ENCODE assay signal across 9 mouse cellular contexts in the genomic region with DNA sequence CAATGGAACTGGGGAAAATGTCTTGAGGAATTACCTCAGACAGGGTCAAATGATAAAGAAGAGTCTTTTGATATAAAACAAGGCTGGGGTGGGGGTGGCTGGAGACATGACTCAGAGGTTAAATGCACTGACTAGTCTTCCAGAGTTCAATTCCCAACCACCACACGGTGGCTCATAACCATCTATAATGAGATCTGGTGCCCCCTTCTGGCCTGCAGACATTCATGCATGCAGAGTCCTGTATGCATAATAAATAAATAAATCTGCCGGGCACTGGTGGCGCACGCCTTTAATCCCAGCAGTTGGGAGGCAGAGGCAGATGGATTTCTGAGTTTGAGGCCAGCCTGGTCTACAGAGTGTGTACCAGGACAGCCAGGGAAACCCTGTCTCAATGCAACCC. TPM values are rescaled to one million over a fixed set of nuclear protein-coding genes. Genes with fewer than 3 reads are reported as not detected.
A peak's percentile ranks its signal among the peaks of the same experiment; 100 is the strongest.
DNase-seq lines count a peak whose midpoint lies in the region; ATAC-seq and TF ChIP-seq lines count a peak whose summit lies in the region.
"Had no signal": no experiment of that assay in that cellular context is flagged by ENCODE, and none has a peak within 500 bp of the region (broad histone marks: within the 10 kb centered on the region; RNA-seq: fewer than 3 reads in every experiment).

No protein-coding gene starts in this region.

- no peaks in the 10 kb centered on the region; the same call in 1 of the 2 replicates for H3K36me3 ChIP-seq in liver, embryonic 11.5 days (ENCODE audit: control insufficient read depth, insufficient read depth, low read length)
- no peaks in the 10 kb centered on the region for H3K36me3 ChIP-seq in liver, postnatal 0 days (replicated peaks; ENCODE audit: insufficient read depth, low read length)

- H3K4me2 ChIP-seq in liver, embryonic 11.5 days: no peak overlapping the region
- H3K4me2 ChIP-seq in liver, postnatal 0 days (ENCODE audit: low read depth, low read length): no peak overlapping the region

- H3K9ac ChIP-seq in liver, embryonic 11.5 days (ENCODE audit: low read depth, low read length): no peak overlapping the region
- H3K9ac ChIP-seq in liver, postnatal 0 days (replicated peaks): no peak overlapping the region

- TF ChIP-seq CTCF in brain, embryonic 14.5 days (IDR thresholded peaks at IDR 0.05; ENCODE audit: borderline replicate concordance, extremely low read depth, insufficient read depth, insufficient read length): peak; percentile 36; the same call in 1 of the 2 replicates
- TF ChIP-seq CTCF in liver, postnatal 0 days (IDR thresholded peaks at IDR 0.05; ENCODE audit: low read depth): peak; percentile 70

- H3K4me1 ChIP-seq in liver, embryonic 11.5 days (replicated peaks; ENCODE audit: control insufficient read depth, insufficient read depth, low read length): 0 out of 2 replicates have a peak, but pooled peaks cover 3% of the 10 kb centered on the region
- H3K4me1 ChIP-seq in liver, postnatal 0 days (ENCODE audit: insufficient read depth): peaks cover 7% of the 10 kb centered on the region

- DNase-seq in cerebellum, adult 18-20 months: peak; percentile 14 to 27
- no peak for DNase-seq in cerebellum, adult 8-10 months
- peak; percentile 15 for DNase-seq in liver
- DNase-seq in liver, embryonic 11.5 days (ENCODE audit: low spot score): no peak
- DNase-seq in brain, embryonic 14.5 days (ENCODE audit: low read depth): peak; percentile 26
- DNase-seq in liver, postnatal 0 days: peak; percentile 17
- DNase-seq in thymus, postnatal 4 days: peak; percentile 60
- no peak for DNase-seq in layer of hippocampus, postnatal 14 days (ENCODE audit: low spot score in 2 of 2)

- no peaks in the 10 kb centered on the region for H3K9me3 ChIP-seq in liver, embryonic 11.5 days (ENCODE audit: control insufficient read depth, low read length)
- no peaks in the 10 kb centered on the region for H3K9me3 ChIP-seq in liver, postnatal 0 days (ENCODE audit: low read length)

- TF ChIP-seq POLR2A in brain, embryonic 14.5 days (IDR thresholded peaks at IDR 0.05; ENCODE audit: borderline replicate concordance, extremely low read depth, insufficient read depth, insufficient read length, poor library complexity, severe bottlenecking): no peak

- 61% methylated on average over 4 of the region's 4 CpGs for WGBS in liver, embryonic 11.5 days
- 57% methylated on average over 4 of the region's 4 CpGs for WGBS in liver, postnatal 0 days (ENCODE audit: insufficient replicate concordance)

- no peak overlapping the region for H3K4me3 ChIP-seq in liver, embryonic 11.5 days (ENCODE audit: low read depth, low read length)
- no peak overlapping the region for H3K4me3 ChIP-seq in liver, postnatal 0 days (ENCODE audit: low read depth, low read length)

- TF ChIP-seq EP300 in liver, postnatal 0 days (IDR thresholded peaks at IDR 0.05; ENCODE audit: low read depth): no peak

- H3K27me3 ChIP-seq in liver, embryonic 11.5 days (replicated peaks; ENCODE audit: control insufficient read depth, insufficient read depth, low read length): no peaks in the 10 kb centered on the region
- H3K27me3 ChIP-seq in liver, postnatal 0 days (ENCODE audit: insufficient read depth, low read length): no peaks in the 10 kb centered on the region
- H3K27me3 ChIP-seq: Patski had no signal

- H3K27ac ChIP-seq in liver, embryonic 11.5 days (ENCODE audit: low read depth, low read length): no peak overlapping the region
- no peak overlapping the region for H3K27ac ChIP-seq in liver, postnatal 0 days (ENCODE audit: low read depth)

- ATAC-seq in liver, embryonic 11.5 days (replicated peaks; ENCODE audit: low FRiP score): no peak
- no peak for ATAC-seq in liver, postnatal 0 days
- ATAC-seq: Patski had no signal

RNA-seq across cellular contexts. Expression of a gene that starts 4.8 kb away (rescaled TPM):
- 14.0 and 17.7 TPM in 2 replicates for polyA plus RNA-seq in liver, embryonic 11.5 days (2014; fragmentation: Nextera tagmentation; extraction: Ambion mirVana)
- polyA plus RNA-seq in brain, embryonic 14.5 days (2012; rRNA removed): 3.0 and 3.6 TPM in 2 replicates
- polyA plus RNA-seq in liver, postnatal 0 days (2015; fragmentation: Nextera tagmentation; extraction: Ambion mirVana): 6.2 and 7.0 TPM in 2 replicates
- total RNA-seq in layer of hippocampus, postnatal 14 days (2021): 1 to 10 TPM; 4.0 to 5.3 TPM

RNA-seq across cellular contexts. Expression of a gene that starts 4.9 kb away (rescaled TPM):
- polyA plus RNA-seq in liver, embryonic 11.5 days (2014; fragmentation: Nextera tagmentation; extraction: Ambion mirVana): 694 and 747 TPM in 2 replicates
- 337 and 373 TPM in 2 replicates for polyA plus RNA-seq in brain, embryonic 14.5 days (2012; rRNA removed)
- 138 and 151 TPM in 2 replicates for polyA plus RNA-seq in liver, postnatal 0 days (2015; fragmentation: Nextera tagmentation; extraction: Ambion mirVana)
- 100 to 1,000 TPM; 191 to 198 TPM for total RNA-seq in layer of hippocampus, postnatal 14 days (2021)

RNA-seq across cellular contexts. Expression of a gene that starts 5.0 kb away (rescaled TPM):
- polyA plus RNA-seq in liver, embryonic 11.5 days (2014; fragmentation: Nextera tagmentation; extraction: Ambion mirVana): 0.31 and 1.4 TPM in 2 replicates
- 0.11 TPM in 1 of 2 replicates, not detected in the other for polyA plus RNA-seq in brain, embryonic 14.5 days (2012; rRNA removed)
- 0.64 and 1.0 TPM in 2 replicates for polyA plus RNA-seq in liver, postnatal 0 days (2015; fragmentation: Nextera tagmentation; extraction: Ambion mirVana)
- not detected for total RNA-seq in layer of hippocampus, postnatal 14 days (2021)

RNA-seq across cellular contexts. Expression of a gene that starts 32.9 kb away (rescaled TPM):
- 111 and 113 TPM in 2 replicates for polyA plus RNA-seq in liver, embryonic 11.5 days (2014; fragmentation: Nextera tagmentation; extraction: Ambion mirVana)
- polyA plus RNA-seq in brain, embryonic 14.5 days (2012; rRNA removed): 65.4 and 74.5 TPM in 2 replicates
- 111 and 114 TPM in 2 replicates for polyA plus RNA-seq in liver, postnatal 0 days (2015; fragmentation: Nextera tagmentation; extraction: Ambion mirVana)
- 10 to 100 TPM; 86.2 to 90.2 TPM for total RNA-seq in layer of hippocampus, postnatal 14 days (2021)

RNA-seq across cellular contexts. Expression of a gene that starts 37.5 kb away (rescaled TPM):
- 16.3 and 19.5 TPM in 2 replicates for polyA plus RNA-seq in liver, embryonic 11.5 days (2014; fragmentation: Nextera tagmentation; extraction: Ambion mirVana)
- polyA plus RNA-seq in brain, embryonic 14.5 days (2012; rRNA removed): 0.45 and 0.73 TPM in 2 replicates
- 6.5 and 7.0 TPM in 2 replicates for polyA plus RNA-seq in liver, postnatal 0 days (2015; fragmentation: Nextera tagmentation; extraction: Ambion mirVana)
- not detected for total RNA-seq in layer of hippocampus, postnatal 14 days (2021)
- polyA plus RNA-seq: Patski had no signal

Comparison
In these comparisons a context has a peak if more than half of its experiments do, and no peak if none do; other contexts are left out.
1. DNase-seq: peak in cerebellum, adult 18-20 months (2 of 2), liver (single experiment), brain, embryonic 14.5 days (single experiment), liver, postnatal 0 days (single experiment) and thymus, postnatal 4 days (single experiment); none in cerebellum, adult 8-10 months (single experiment), liver, embryonic 11.5 days (single experiment) and layer of hippocampus, postnatal 14 days (0 of 2).